Mouse (Mus musculus): Measurements from ENCODE around the gene Klf2.

DNA sequence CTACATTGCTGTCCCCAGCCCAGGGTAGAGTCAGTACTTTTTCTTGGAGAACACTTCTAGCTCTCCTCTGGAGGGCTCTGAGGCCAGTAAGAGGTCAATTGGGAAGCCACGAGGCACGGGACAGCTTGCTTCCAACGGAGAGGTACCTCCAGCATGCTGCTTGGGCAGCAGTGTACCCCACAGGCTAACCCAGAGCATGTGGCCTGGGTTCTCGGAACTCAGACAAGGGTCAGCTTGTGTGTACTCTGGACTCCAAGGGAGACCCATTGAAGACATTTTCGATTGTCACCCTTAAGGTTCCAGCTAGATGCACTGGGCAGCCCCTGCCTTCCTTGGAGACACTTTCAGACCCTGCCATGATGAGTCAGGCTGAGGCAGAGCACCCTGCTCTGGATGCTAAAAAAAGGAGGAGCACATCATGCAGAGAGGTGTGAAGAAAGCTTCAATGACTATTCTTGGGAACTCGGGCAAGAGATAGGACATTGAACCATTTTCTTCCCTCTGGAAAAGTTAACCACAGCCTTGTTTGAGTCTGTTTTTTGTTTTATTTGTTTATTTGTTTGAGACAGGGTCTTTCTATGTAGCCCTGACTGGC, 4.4 kb downstream of the Klf2 start:
- no peak for TF ChIP-seq TAL1 (IDR thresholded peaks at IDR 0.05; ENCODE audit: low read length)
- no peak for TF ChIP-seq GATA1 (IDR thresholded peaks at IDR 0.05; ENCODE audit: low read length)

Measured in erythroblast, embryonic 14.5 days (primary cell).